Mouse (Mus musculus) MN1 (cell line): ENCODE data around the gene Pilrb2.

Experiments
- DNase-seq: peaks from one replicate; pipeline ENCODE4 v3.0.0-alpha.2; 2016; ENCODE audit warnings: low spot score

The Pilrb2 gene

DNA sequence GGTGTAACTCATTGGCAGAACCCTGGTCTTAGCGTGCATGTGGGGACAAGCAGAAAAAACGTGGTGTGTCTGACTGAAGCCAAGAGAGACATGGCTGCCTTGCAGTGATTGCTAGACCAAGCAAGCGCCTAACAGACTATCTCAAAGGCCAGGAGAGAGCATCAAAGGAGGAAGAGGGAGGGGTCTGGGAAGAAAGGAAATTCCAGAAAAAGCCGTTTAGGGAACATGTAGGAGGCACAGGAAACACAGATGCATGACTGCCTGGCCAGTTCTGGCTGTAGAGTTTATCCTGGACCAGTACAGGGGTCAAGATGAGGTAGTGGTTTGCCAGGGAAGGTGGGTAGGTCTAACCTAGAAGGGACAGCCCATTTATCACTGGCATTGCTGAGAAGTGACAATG lies 38.1 kb downstream of the Pilrb2 start:
- DNase-seq: no peak

DNA sequence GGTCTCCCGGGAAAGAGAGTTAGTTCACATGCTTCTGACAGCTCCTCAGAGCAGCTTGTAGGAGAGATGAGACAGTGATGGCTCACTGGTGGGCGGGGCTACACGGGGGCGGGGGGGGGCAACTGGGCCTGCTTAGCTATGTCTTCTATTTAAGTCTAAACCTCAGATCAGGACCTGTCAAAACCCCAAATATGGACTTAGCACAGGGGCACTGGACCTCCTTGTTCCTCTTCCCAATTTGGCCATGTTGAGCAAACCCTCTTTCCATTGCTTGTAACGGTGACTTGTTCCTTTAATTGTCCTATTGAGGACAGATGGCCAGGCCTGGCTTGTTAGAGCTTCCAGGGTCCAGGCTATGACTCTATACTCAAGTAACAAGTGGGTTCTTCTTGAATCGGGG lies 40.1 kb downstream of the Pilrb2 start:
- no peak for DNase-seq

DNA sequence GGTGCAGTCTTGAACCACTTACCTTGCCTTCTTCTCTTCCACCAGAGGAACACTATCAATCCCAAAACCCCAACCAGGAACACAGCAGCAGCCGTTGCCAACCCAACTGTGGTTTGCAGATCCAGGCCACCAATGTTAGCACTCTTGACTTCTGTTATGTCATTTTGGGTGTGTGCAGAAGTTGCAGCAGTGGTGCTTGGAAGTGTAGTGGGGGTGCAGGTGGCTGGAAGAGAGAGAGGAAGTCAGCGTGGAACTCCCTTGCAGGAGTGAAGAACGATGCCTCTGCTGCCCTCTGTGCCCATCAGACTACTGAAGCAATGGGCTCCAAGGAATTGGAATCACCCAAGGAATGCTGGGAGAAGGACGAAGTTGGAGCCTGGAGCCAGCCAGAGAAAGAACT lies 40.5 kb downstream of the Pilrb2 start:
- DNase-seq: no peak

DNA sequence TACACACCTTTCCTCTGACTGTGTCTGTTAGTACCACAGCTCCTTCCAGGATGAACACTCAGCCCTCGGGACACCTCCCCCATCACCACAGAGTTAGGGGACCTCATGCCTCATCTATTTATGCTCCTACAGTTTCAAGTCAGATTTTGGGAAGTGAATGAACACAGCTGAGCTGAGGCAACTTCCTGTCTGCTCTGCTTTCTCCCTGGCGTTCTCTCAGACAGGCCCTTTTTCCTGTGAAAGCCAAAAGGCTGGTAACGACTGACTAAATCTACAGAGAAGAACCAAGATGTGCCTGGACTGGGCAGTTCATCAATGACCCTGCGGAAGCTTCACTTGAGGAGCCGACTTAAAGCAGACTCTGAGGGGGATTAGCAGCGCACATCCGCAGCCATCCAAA lies 41.4 kb downstream of the Pilrb2 start:
- no peak for DNase-seq

DNA sequence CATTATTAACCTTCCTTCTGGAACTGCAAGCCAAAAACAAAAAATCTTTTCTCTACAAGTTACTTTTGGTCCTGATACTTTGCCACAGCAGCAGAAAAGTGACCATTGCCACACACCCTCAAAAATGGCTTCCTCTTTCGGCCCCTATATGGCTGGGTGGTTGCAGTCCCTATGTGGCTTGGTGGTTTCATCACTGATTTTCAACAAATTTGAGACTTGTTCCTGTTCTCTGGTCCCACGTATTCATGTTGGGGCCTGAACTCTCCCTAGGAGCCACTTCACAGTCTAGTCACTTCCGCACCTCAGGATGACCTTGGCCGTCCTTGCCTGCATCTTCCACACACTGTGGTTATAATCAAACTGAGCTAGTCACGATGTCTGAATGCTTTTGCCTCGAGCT lies 42.9 kb downstream of the Pilrb2 start:
- DNase-seq: no peak

DNA sequence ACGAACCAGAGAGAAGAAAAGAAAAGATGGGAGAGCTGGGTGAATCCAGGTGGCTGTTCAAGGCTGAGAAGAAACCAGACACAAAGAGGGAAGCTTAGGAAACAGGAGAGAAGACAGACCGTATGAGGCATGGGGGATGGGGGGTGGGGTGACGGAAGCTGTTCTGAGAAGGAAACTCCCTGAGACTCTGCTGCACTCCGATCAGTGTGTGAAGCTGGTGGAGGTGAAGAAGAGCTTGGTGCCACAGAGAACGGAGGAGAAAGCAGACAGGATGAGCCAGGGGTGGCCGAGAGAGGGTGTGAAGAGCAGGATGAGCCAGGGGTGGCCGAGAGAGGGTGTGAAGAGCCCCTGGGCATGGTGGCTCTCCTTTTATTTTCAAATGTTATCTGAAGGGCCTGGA lies 45.2 kb downstream of the Pilrb2 start:
- no peak for DNase-seq

DNA sequence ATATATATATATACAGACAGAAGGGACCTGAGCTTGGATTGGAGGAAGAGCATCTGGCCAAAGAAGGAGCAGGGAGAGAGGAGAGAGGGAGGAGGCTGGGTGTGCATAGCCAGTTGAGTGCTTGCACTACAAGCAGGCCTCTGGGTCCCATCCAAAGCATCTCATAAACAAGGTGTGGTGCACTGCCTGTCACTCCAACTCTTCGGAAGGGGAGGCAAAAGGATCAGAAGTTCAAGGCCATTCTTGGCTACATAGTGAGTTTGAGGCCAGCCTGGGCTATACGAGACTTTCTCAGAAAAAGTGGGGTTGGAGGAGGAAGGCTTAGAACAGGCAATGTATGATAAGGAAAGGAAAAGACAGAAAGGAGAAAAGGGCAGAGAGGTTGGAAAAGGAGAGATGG lies 45.6 kb downstream of the Pilrb2 start:
- no peak for DNase-seq

DNA sequence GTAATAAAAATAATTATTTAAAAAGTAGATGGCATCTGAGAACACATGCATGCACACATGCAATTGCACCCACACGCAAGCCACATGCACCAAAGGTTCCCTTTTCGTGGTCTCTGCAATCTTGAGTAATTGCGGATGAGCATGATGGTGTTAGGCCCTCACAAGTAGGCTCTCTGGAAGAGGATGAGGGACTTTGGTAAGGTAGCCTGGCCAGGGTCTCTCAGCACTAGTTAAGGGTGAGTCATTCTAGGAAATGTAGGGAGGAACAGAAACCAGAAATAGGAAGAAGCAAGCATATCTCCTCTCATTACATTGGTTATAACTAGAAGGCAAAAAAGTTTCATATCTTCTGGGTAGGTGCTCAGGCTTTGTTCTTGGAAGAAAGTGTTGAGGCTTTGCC lies 46.6 kb downstream of the Pilrb2 start:
- DNase-seq: no peak

DNA sequence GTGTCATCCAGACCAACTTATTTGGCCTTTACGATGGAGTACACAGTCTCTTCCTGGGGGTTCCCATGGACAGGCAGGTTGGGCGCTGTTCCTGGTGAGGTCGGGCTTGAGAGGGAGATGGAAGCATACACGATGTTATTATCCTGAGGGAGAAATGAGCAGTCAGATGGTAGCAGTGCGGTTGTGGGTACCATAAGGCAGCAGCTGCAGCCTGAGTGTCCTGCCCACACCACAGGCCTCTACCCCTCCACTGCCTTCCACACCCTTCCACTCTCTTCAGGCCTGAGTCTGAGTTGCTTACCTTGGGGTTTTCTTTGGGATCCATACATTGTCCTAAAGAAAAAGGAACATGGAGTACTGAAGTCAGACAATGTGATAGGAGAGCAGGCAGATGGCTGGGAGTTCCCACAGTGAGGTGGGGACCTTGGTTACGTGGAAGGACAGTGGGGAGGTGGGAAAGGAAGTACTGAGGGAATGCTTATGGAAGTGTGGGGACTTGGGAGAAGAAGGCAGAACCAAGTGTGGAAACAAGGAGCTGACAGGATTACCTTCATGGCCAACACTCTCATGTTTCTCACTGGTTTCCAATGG lies 48.1 kb downstream of the Pilrb2 start:
- DNase-seq: no peak

DNA sequence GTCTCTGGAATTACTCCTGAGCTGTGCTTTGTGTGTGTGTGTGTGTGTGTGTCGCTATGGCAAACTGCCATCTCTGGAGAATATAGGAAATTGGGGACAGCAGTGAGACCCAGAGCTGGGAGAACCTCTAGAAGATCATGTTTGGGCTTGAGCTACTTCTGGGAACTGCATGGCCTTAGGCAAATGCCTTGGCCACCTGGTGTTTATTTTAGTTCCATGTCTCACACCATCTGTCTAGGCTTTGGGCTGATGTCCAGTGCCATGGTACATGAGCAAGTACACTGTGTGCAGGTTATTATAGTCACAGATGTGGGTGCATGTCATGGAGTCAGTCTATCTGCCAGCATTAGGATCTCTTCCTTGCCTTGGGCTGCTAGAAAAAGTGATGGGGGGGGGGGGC lies 49.0 kb downstream of the Pilrb2 start:
- no peak for DNase-seq

DNA sequence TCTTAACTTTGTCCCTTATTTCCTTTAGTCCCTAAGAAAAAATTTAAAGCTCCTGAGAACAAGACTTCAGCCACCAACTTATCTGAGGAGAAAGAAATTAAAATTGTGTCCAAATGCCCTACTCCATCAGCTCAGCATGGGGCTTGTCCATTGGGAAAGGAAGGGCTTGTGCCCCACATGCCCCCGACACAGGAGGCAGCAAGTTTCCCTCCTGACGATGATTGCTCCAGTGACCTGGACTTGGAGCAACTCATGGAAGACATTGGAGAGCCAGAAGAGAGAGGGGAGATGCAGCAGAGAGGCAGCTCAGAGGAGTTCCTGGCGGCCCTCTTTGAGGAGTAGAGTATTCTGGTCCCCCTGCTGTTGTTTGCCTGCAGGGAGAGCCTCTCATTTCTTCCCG lies 49.5 kb downstream of the Pilrb2 start:
- DNase-seq: no peak

DNA sequence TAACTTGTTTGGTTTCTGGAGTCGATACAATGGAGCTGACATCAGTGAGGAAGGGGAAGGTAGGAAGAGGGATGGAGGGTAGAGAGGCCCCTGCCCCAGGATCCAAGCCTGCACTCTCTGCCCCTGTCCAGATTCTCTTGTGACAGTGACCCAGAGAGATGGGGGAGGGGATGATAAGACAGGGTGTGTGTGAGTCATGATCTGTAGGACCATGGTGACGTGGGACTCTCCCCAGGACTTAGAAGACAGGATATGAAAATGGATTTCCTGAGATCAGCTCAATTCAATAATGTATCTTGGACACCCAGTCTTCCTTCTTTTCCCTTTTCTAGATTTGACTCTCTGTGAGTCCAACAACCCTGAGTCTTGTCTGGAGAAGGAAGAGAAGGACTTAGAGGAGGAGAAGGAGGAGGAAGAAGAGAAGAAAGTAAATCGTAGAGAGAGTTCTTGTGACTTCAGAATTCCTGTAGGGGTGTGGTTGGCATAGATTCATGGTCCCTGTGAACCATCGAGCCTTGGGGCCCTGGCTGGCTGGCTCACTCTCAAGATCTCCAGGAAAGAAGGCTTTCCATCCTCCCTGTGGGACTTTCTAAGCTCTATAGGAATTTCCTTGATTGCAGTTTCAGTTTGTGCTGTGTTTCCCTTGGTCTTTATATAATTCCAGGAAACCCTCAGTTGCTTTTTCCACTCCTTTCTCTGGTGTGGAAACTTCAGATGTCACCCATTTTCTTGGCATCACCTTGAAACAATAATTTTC lies 54.0 kb downstream of the Pilrb2 start:
- no peak for DNase-seq
